Mouse (Mus musculus) B cell, adult 2 months (primary cell): ENCODE results near the gene P2rx7.

Experiments used
- DNase-seq, 2 experiments: peaks; one replicate each; pipeline ENCODE4 v3.0.0; 2022

Gene P2rx7

GRCm38 (mm10) chr5:122643701-122644100, at the start of gene P2rx7:
TSS of gene P2rx7 (plus strand) at chr5:122643911.
- peak; percentile 49 to 59 for DNase-seq

GRCm38 (mm10) chr5:122595470-122595869, 48.2 kb upstream of the P2rx7 start:
- no peak for DNase-seq

GRCm38 (mm10) chr5:122602233-122602632, 41.5 kb upstream of the P2rx7 start:
- DNase-seq = peak; percentile 74 to 81

GRCm38 (mm10) chr5:122604894-122605293, 38.8 kb upstream of the P2rx7 start:
- DNase-seq = no peak

- no peak for DNase-seq
Observed at GRCm38 (mm10) chr5:122611651-122612050, 32.1 kb upstream of the P2rx7 start.

- peak; percentile 98 for DNase-seq
Observed at GRCm38 (mm10) chr5:122613908-122614732, 29.6 kb upstream of the P2rx7 start, which contains the start of gene Ift81. TSS of gene Ift81 (minus strand) at chr5:122614518.

- DNase-seq = no peak
Observed at GRCm38 (mm10) chr5:122617718-122618117, 26.0 kb upstream of the P2rx7 start.

- DNase-seq = no peak
Observed at GRCm38 (mm10) chr5:122619686-122620296, 23.9 kb upstream of the P2rx7 start.

- no peak for DNase-seq
Observed at GRCm38 (mm10) chr5:122621376-122621886, 22.3 kb upstream of the P2rx7 start.

GRCm38 (mm10) chr5:122622526-122622925, 21.2 kb upstream of the P2rx7 start:
- DNase-seq = no peak

GRCm38 (mm10) chr5:122623861-122624260, 19.9 kb upstream of the P2rx7 start:
- DNase-seq = no peak

- DNase-seq = no peak
Observed at GRCm38 (mm10) chr5:122624952-122625479, 18.7 kb upstream of the P2rx7 start.

GRCm38 (mm10) chr5:122625565-122626252, 18.0 kb upstream of the P2rx7 start:
- DNase-seq = no peak

GRCm38 (mm10) chr5:122627243-122627642, 16.5 kb upstream of the P2rx7 start:
- DNase-seq = peak; percentile 87 to 88

- no peak for DNase-seq
Observed at GRCm38 (mm10) chr5:122635228-122635627, 8.5 kb upstream of the P2rx7 start.

GRCm38 (mm10) chr5:122636308-122636707, 7.4 kb upstream of the P2rx7 start:
- DNase-seq = no peak

GRCm38 (mm10) chr5:122636958-122637357, 6.8 kb upstream of the P2rx7 start:
- no peak for DNase-seq

GRCm38 (mm10) chr5:122638296-122638695, 5.4 kb upstream of the P2rx7 start:
- DNase-seq = no peak

- DNase-seq = no peak
Observed at GRCm38 (mm10) chr5:122639517-122639916, 4.2 kb upstream of the P2rx7 start.

GRCm38 (mm10) chr5:122639986-122640385, 3.7 kb upstream of the P2rx7 start:
- DNase-seq = no peak

GRCm38 (mm10) chr5:122644111-122644607, 448 bp downstream of the P2rx7 start:
- DNase-seq = peak; percentile 53 to 57

GRCm38 (mm10) chr5:122645290-122645689, 1.6 kb downstream of the P2rx7 start:
- no peak for DNase-seq

GRCm38 (mm10) chr5:122646050-122646449, 2.3 kb downstream of the P2rx7 start:
- no peak for DNase-seq
